Mouse (Mus musculus): ENCODE measurements around the gene Il6ra. TPM values are rescaled to one million over a fixed set of nuclear protein-coding genes. Genes with fewer than 3 reads are reported as not detected.

The Il6ra gene
- polyA plus RNA-seq, 1 experiment from 2014 or later, result 11.8 TPM

DNA sequence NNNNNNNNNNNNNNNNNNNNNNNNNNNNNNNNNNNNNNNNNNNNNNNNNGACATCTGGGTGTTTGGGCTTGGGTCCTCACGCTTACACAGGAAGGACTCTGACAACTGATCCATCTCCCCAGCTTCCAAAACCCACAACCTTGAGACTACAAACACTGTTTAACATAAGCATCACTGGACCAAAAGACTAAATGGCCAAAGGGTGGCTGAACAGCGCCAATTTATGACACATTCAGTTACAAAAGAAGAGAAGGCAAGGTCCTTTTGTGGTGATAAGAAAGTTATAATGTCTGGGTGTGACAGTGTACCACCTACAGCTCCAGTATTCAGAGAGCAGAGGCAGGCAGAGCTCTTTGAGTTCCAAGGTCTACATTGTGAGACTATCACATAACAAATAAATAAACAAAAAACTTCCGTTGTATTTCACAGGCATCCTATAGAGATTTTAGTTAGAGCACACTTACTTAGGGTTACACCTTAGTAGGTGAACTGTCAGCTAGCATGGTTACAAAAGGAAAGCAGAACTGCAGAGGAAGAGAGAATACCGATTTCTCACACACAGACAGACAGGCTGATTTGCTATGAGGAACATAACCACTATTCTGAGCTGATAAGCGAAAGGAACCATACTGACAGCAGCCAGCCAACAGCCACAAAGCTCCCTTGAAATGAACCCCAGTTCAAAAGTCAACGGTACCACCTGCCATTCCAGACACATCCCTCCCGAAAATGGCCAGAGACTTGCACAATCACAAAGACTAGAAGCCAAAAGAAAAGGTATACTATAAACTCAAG is 43.4 kb upstream of the Il6ra start:
- no peak overlapping the region for H3K4me2 ChIP-seq (ENCODE audit: low read depth, low read length)
- ATAC-seq, result no peak
- WGBS (ENCODE audit: insufficient replicate concordance), result 74% methylated on average over 7 of the region's 7 CpGs
- peaks cover 22% of the 10 kb centered on the region for H3K36me3 ChIP-seq (replicated peaks; ENCODE audit: insufficient read depth, low read length)
- H3K4me1 ChIP-seq (ENCODE audit: insufficient read depth), result peaks cover 13% of the 10 kb centered on the region
- no peaks in the 10 kb centered on the region for H3K9me3 ChIP-seq (ENCODE audit: low read length)
- H3K27ac ChIP-seq (ENCODE audit: low read depth), result no peak overlapping the region
- peaks cover 5% of the 10 kb centered on the region; the same call in 1 of the 2 replicates for H3K27me3 ChIP-seq (ENCODE audit: insufficient read depth, low read length)
- H3K4me3 ChIP-seq (ENCODE audit: low read depth, low read length), result no peak overlapping the region
- no peak for DNase-seq
- H3K9ac ChIP-seq (replicated peaks), result no peak overlapping the region
- TF ChIP-seq EP300 (IDR thresholded peaks at IDR 0.05; ENCODE audit: low read depth) (no peak), CTCF (IDR thresholded peaks at IDR 0.05; ENCODE audit: low read depth) (no peak)

DNA sequence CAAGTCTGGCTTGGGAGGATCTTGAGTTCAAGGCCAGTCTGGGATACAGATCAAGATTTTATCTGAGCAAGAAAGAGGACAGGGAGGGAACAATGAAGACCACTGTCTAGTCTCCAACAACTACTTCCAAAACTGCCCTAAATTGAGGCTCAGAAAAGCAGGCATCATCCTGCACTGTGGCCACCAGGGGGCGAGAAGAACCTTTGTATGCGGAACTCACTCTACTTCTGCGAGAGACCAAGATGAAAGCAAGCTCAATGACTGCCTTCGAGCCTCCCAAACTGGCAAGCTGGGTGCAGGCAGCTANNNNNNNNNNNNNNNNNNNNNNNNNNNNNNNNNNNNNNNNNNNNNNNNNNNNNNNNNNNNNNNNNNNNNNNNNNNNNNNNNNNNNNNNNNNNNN is 40.4 kb upstream of the Il6ra start:
- no peak overlapping the region for H3K4me2 ChIP-seq (ENCODE audit: low read depth, low read length)
- no peak overlapping the region for H3K27ac ChIP-seq (ENCODE audit: low read depth)
- 6% methylated on average over 4 of the region's 4 CpGs for WGBS (ENCODE audit: insufficient replicate concordance)
- H3K27me3 ChIP-seq (ENCODE audit: insufficient read depth, low read length), result no peaks in the 10 kb centered on the region
- H3K4me3 ChIP-seq (ENCODE audit: low read depth, low read length), result no peak overlapping the region
- DNase-seq (peak; percentile 83), ATAC-seq (no peak)
- H3K4me1 ChIP-seq (ENCODE audit: insufficient read depth), result no peaks in the 10 kb centered on the region
- H3K36me3 ChIP-seq (replicated peaks; ENCODE audit: insufficient read depth, low read length), result peaks cover 33% of the 10 kb centered on the region
- H3K9ac ChIP-seq (replicated peaks), result no peak overlapping the region
- TF ChIP-seq EP300 (IDR thresholded peaks at IDR 0.05; ENCODE audit: low read depth) (no peak), CTCF (IDR thresholded peaks at IDR 0.05; ENCODE audit: low read depth) (peak; percentile 97)
- H3K9me3 ChIP-seq (ENCODE audit: low read length), result no peaks in the 10 kb centered on the region

DNA sequence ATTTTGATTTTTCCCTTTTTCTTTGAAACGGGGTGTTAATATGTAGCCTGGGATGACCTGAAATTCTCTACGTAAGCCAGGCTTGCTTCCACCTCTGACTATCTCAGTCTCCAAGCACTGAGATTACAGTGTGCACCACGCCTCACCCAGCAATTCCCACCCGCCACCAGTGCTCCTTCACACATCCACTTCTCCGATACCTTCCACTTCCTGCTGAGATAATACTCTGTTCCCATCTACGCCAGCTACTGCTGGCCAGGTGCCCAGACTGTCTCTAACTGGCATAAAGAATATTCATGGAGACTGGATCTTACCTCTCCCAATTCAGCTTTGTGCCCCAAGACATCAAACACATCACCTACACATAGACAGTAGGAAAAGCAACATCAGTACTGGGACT is 35.7 kb upstream of the Il6ra start:
- H3K9ac ChIP-seq (replicated peaks), result no peak overlapping the region
- DNase-seq (no peak), ATAC-seq (no peak)
- H3K4me2 ChIP-seq (ENCODE audit: low read depth, low read length), result no peak overlapping the region
- H3K9me3 ChIP-seq (ENCODE audit: low read length), result no peaks in the 10 kb centered on the region
- H3K27me3 ChIP-seq (ENCODE audit: insufficient read depth, low read length), result no peaks in the 10 kb centered on the region
- no peak overlapping the region for H3K4me3 ChIP-seq (ENCODE audit: low read depth, low read length)
- H3K27ac ChIP-seq (ENCODE audit: low read depth), result no peak overlapping the region
- 73% methylated on average over 6 of the region's 6 CpGs for WGBS (ENCODE audit: insufficient replicate concordance)
- no peak for TF ChIP-seq EP300 (IDR thresholded peaks at IDR 0.05; ENCODE audit: low read depth)
- TF ChIP-seq CTCF (IDR thresholded peaks at IDR 0.05; ENCODE audit: low read depth), result no peak
- H3K36me3 ChIP-seq (replicated peaks; ENCODE audit: insufficient read depth, low read length), result peaks cover 48% of the 10 kb centered on the region
- no peaks in the 10 kb centered on the region for H3K4me1 ChIP-seq (ENCODE audit: insufficient read depth)

DNA sequence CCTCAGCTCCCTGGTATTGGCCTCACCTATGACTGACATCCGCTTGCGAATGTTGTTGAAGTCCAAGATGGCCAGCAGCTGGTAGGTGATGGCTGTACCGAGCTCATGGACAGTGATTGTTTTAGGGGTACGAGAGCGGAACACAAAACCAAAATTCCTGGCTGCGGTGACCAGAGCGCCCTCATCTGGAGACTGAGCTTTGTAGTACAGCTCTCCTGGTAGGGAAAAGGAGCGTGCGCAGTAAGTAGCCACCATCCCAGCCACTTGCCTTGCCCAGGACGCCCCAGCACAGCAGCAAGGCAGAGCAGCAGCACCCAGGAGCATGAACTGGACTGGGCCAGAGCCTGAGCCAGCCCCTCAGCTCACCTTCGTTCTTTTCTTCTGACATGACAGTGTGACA is 35.0 kb upstream of the Il6ra start:
- Histone ChIP-seq H3K27me3 (ENCODE audit: insufficient read depth, low read length) (no peaks in the 10 kb centered on the region), H3K4me2 (ENCODE audit: low read depth, low read length) (no peak overlapping the region), H3K4me1 (ENCODE audit: insufficient read depth) (no peaks in the 10 kb centered on the region), H3K9me3 (ENCODE audit: low read length) (no peaks in the 10 kb centered on the region), H3K27ac (ENCODE audit: low read depth) (no peak overlapping the region), H3K36me3 (replicated peaks; ENCODE audit: insufficient read depth, low read length) (peaks cover 54% of the 10 kb centered on the region), H3K4me3 (ENCODE audit: low read depth, low read length) (no peak overlapping the region), H3K9ac (replicated peaks) (no peak overlapping the region)
- DNase-seq (no peak), ATAC-seq (no peak)
- TF ChIP-seq EP300 (IDR thresholded peaks at IDR 0.05; ENCODE audit: low read depth), result no peak
- no peak for TF ChIP-seq CTCF (IDR thresholded peaks at IDR 0.05; ENCODE audit: low read depth)
- 88% methylated on average over 11 of the region's 11 CpGs for whole genome bisulfite sequencing (ENCODE audit: insufficient replicate concordance)

DNA sequence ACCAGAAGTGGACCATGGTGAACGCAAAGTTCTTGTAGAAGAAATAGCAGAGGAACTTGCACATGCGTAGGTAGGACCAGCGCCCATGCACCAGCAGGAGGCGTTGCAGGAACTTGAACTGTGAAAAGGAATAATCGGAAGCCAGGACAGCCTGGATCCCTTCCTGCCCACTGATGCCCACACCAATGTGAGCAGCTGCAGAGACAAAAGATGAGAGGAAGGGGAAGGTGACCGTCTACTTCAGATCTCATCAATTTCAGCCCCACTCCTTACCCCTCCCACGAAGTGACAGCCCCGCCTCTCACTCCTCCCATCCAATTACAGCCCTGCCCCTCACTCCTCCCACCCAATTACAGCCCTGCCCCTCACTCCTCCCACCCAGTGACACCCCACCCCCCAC is 32.0 kb upstream of the Il6ra start:
- H3K27ac ChIP-seq (ENCODE audit: low read depth), result no peak overlapping the region
- no peak overlapping the region for H3K4me3 ChIP-seq (ENCODE audit: low read depth, low read length)
- no peak for TF ChIP-seq EP300 (IDR thresholded peaks at IDR 0.05; ENCODE audit: low read depth)
- TF ChIP-seq CTCF (IDR thresholded peaks at IDR 0.05; ENCODE audit: low read depth), result peak; percentile 27
- DNase-seq (no peak), ATAC-seq (no peak)
- no peaks in the 10 kb centered on the region for H3K27me3 ChIP-seq (ENCODE audit: insufficient read depth, low read length)
- peaks cover 51% of the 10 kb centered on the region for H3K36me3 ChIP-seq (replicated peaks; ENCODE audit: insufficient read depth, low read length)
- H3K4me1 ChIP-seq (ENCODE audit: insufficient read depth), result no peaks in the 10 kb centered on the region
- 87% methylated on average over 8 of the region's 8 CpGs for WGBS (ENCODE audit: insufficient replicate concordance)
- H3K9ac ChIP-seq (replicated peaks), result no peak overlapping the region
- no peak overlapping the region for H3K4me2 ChIP-seq (ENCODE audit: low read depth, low read length)
- no peaks in the 10 kb centered on the region for H3K9me3 ChIP-seq (ENCODE audit: low read length)

DNA sequence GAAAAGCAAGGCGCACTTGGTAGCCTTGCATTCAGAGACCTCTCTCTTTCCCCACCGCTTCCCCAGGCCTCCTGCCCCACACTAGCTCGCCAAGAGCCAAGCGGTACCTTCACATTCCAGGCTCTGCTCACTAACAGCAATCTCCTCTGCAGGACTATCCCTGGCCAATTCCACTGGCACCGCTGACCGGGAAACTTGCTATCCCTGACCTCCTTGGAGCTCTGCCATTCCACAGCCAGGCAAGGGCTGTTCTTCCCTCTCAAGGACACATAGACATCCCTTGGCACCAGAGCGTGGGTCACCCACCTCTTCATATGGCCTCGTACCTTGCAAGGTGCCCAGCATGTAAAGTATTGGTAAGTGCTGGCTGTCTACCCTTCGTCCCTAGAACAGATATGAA is 29.9 kb upstream of the Il6ra start:
- H3K9ac ChIP-seq (replicated peaks), result no peak overlapping the region

More for the DNA sequence above, 29.9 kb upstream of the Il6ra start:
- Histone ChIP-seq H3K27ac (ENCODE audit: low read depth) (no peak overlapping the region), H3K36me3 (replicated peaks; ENCODE audit: insufficient read depth, low read length) (peaks cover 39% of the 10 kb centered on the region), H3K4me1 (ENCODE audit: insufficient read depth) (no peaks in the 10 kb centered on the region), H3K4me3 (ENCODE audit: low read depth, low read length) (no peak overlapping the region), H3K4me2 (ENCODE audit: low read depth, low read length) (no peak overlapping the region), H3K9me3 (ENCODE audit: low read length) (no peaks in the 10 kb centered on the region), H3K27me3 (ENCODE audit: insufficient read depth, low read length) (no peaks in the 10 kb centered on the region)
- DNase-seq, result no peak
- 85% methylated on average over 9 of the region's 9 CpGs for whole genome bisulfite sequencing (ENCODE audit: insufficient replicate concordance)
- TF ChIP-seq CTCF (IDR thresholded peaks at IDR 0.05; ENCODE audit: low read depth) (no peak), EP300 (IDR thresholded peaks at IDR 0.05; ENCODE audit: low read depth) (no peak)
- ATAC-seq, result no peak
